Mouse (Mus musculus) embryonic facial prominence, embryonic 13.5 days (tissue): Measurements from ENCODE around the gene Por. TPM values are rescaled to one million over a fixed set of nuclear protein-coding genes. Genes with fewer than 3 reads are reported as not detected.

Experiments used
- ATAC-seq: fragments of 200-750 bp; cut with Nextera tagmentation; 2 replicates; pipeline ENCODE4 v1.8.0; 2017; ENCODE audit warnings: low read depth; ENCODE audit not compliant: insufficient number of reproducible peaks, insufficient read depth, low FRiP score, low TSS enrichment
- H3K27ac ChIP-seq: fragments of 300-500 bp; sonication (generic); 2 replicates; pipeline ENCODE4 v1.5.1; 2015; ENCODE audit warnings: moderate library complexity, mild to moderate bottlenecking, inconsistent platforms
- H3K27me3 ChIP-seq: fragments of 300-500 bp; sonication (generic); 2 replicates; pipeline ENCODE4 v1.6.1; 2015; ENCODE audit warnings: mild to moderate bottlenecking, inconsistent platforms
- H3K36me3 ChIP-seq: fragments of 300-500 bp; sonication (generic); 2 replicates; pipeline ENCODE4 v1.6.1; 2015; ENCODE audit warnings: mild to moderate bottlenecking, inconsistent platforms
- H3K4me1 ChIP-seq: fragments of 300-500 bp; sonication (generic); 2 replicates; pipeline ENCODE4 v1.6.1; 2015; ENCODE audit warnings: inconsistent platforms
- H3K4me2 ChIP-seq: fragments of 300-500 bp; sonication (generic); 2 replicates; pipeline ENCODE4 v1.6.1; 2015; ENCODE audit warnings: moderate library complexity, mild to moderate bottlenecking, inconsistent platforms
- H3K4me3 ChIP-seq: fragments of 300-500 bp; sonication (generic); 2 replicates; pipeline ENCODE4 v1.5.1; 2015; ENCODE audit warnings: mild to moderate bottlenecking, inconsistent platforms
- H3K9ac ChIP-seq: fragments of 300-500 bp; sonication (generic); 2 replicates; pipeline ENCODE4 v1.6.1; 2015; ENCODE audit warnings: mild to moderate bottlenecking, inconsistent platforms
- H3K9me3 ChIP-seq: fragments of 300-500 bp; sonication (generic); 2 replicates; pipeline ENCODE4 v1.6.1; 2016; ENCODE audit warnings: inconsistent platforms
- whole genome bisulfite sequencing: fragments of 180-500 bp; shearing (Covaris S2); methylation state at CpG from one replicate; pipeline ENCODE4 v1.1.7; 2015; ENCODE audit warnings: mixed read lengths; 5-methylcytosine and 5-hydroxymethylcytosine counted together
- polyA plus RNA-seq: library from polyadenylated mRNA; unstranded; fragments of >200 nt; fragmentation: Nextera tagmentation; extraction: Ambion mirVana; gene quantifications from 2 replicates; pipeline ENCODE4 v1.2.1, GENCODE M21; 2015

The Por gene
- polyA plus RNA-seq, 1 experiment from 2014 or later, result 75.0 TPM

DNA sequence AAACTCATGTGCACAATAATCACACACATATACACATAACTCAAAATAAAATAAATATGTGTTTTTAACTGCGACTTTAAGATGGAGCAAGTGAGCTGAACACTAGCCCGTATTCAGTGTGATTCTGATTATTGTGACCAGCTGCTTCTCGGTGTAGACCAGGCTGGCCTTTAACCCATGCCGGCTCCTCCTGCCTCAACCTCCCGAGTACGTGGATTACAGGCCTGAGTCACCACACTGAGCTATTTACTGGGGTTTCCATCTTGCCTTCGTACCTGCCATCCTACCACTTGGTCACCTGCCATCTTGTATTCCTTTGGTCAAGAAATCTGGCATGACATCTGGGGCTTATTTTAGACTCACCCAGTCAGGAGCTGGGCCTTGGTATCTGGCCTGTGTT is 33.6 kb downstream of the Por start:
- Histone ChIP-seq H3K4me2 (no peak overlapping the region), H3K27me3 (no peaks in the 10 kb centered on the region), H3K9me3 (no peaks in the 10 kb centered on the region), H3K4me3 (no peak overlapping the region), H3K27ac (no peak overlapping the region), H3K4me1 (no peaks in the 10 kb centered on the region), H3K9ac (no peak overlapping the region), H3K36me3 (peaks cover 50% of the 10 kb centered on the region)
- ATAC-seq, result no peak
- WGBS, result 86% methylated on average over 7 of the region's 7 CpGs

DNA sequence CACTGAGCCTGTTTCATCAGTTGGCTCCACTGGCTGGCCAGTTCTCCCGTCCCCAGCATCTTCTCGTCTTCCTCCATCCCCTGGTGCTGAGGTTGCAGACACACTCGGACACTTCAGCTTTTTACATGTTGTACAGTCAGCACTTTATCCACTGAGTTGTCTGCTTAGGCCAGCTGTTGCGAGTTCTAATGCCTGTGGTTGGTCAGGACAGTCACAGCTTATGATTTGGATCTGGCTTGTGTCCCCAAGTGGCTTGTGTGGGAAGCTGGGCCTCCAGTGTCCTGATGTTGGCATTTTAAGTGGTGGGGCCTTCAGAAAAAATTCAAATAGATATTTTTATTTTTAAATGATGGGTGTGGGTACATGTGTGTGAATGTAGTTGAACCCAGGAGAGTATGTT is 35.5 kb downstream of the Por start:
- 90% methylated on average over 4 of the region's 4 CpGs for WGBS
- ATAC-seq, result no peak
- Histone ChIP-seq H3K27ac (no peak overlapping the region), H3K9me3 (no peaks in the 10 kb centered on the region), H3K4me2 (no peak overlapping the region), H3K4me1 (no peaks in the 10 kb centered on the region), H3K27me3 (no peaks in the 10 kb centered on the region), H3K9ac (no peak overlapping the region), H3K36me3 (peaks cover 42% of the 10 kb centered on the region), H3K4me3 (no peak overlapping the region)

GRCm38 (mm10) chr5:135707039-135707438 is 37.2 kb downstream of the Por start:
- H3K9ac ChIP-seq, result no peak overlapping the region
- H3K27ac ChIP-seq, result no peak overlapping the region
- ATAC-seq, result no peak
- H3K36me3 ChIP-seq, result peaks cover 36% of the 10 kb centered on the region
- no peaks in the 10 kb centered on the region for H3K9me3 ChIP-seq
- H3K4me1 ChIP-seq, result no peaks in the 10 kb centered on the region
- no peak overlapping the region for H3K4me2 ChIP-seq
- H3K27me3 ChIP-seq, result no peaks in the 10 kb centered on the region
- no peak overlapping the region for H3K4me3 ChIP-seq
- WGBS, result 95% methylated on average over 13 of the region's 13 CpGs

- Histone ChIP-seq H3K27me3 (no peaks in the 10 kb centered on the region), H3K36me3 (peaks cover 36% of the 10 kb centered on the region), H3K27ac (no peak overlapping the region), H3K9ac (no peak overlapping the region), H3K9me3 (no peaks in the 10 kb centered on the region), H3K4me1 (no peaks in the 10 kb centered on the region), H3K4me2 (no peak overlapping the region), H3K4me3 (no peak overlapping the region)
- ATAC-seq, result no peak
- WGBS, result 40% methylated on average over 1 of the region's 1 CpGs
Measured at GRCm38 (mm10) chr5:135707855-135708254, 38.0 kb downstream of the Por start.

GRCm38 (mm10) chr5:135709716-135710115 is 39.9 kb downstream of the Por start:
- no peak overlapping the region for H3K27ac ChIP-seq
- no peak overlapping the region for H3K4me2 ChIP-seq
- peaks cover 29% of the 10 kb centered on the region for H3K36me3 ChIP-seq
- no peak overlapping the region for H3K9ac ChIP-seq
- H3K4me1 ChIP-seq, result peaks cover 7% of the 10 kb centered on the region
- no peak for ATAC-seq
- H3K9me3 ChIP-seq, result no peaks in the 10 kb centered on the region
- H3K27me3 ChIP-seq, result no peaks in the 10 kb centered on the region
- H3K4me3 ChIP-seq, result no peak overlapping the region
- WGBS, result 92% methylated on average over 5 of the region's 5 CpGs

GRCm38 (mm10) chr5:135710599-135711214 is 40.9 kb downstream of the Por start:
- no peak overlapping the region for H3K4me3 ChIP-seq
- no peak overlapping the region for H3K27ac ChIP-seq
- no peak for ATAC-seq
- WGBS, result 85% methylated on average over 7 of the region's 7 CpGs
- H3K27me3 ChIP-seq, result no peaks in the 10 kb centered on the region
- H3K36me3 ChIP-seq, result peaks cover 27% of the 10 kb centered on the region
- H3K9me3 ChIP-seq, result no peaks in the 10 kb centered on the region
- peaks cover 7% of the 10 kb centered on the region for H3K4me1 ChIP-seq
- H3K4me2 ChIP-seq, result no peak overlapping the region
- H3K9ac ChIP-seq, result no peak overlapping the region

DNA sequence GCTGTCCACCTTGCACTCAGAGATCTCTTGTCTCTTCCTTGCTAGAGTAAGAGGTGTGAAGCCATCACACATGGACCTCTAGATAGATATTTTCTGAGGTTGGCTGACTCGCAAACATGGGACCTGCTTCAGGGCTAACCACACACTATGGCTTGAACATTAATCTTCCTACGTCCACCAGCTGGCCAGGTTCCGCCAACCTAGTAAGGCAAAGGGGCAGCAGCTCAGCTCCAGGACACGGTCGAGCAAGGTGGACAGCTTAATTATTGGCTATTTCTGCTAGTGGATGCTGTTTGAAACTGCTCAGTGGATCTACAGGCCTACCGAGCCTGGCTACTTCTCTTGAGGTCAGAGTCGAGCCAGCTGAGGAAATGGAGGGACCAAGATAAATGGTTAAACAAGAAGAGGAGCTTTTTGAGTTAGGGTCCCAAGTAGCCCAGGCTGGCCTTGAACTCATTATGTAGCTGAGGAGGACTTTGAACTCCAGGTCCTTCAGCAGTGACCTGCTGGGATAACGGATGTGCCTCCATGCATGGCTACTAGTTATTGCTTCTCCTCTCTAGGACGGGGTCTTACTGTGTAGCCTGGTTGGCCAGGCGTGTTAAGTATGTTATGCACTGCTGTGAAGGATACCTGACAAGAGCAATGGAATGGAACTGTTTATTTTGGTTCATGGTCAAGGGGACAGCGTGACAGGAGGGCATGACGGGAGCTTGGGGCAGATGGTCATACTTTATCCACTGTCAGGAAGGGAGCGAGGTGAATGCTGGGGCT is 41.9 kb downstream of the Por start:
- Histone ChIP-seq H3K4me3 (no peak overlapping the region), H3K4me2 (no peak overlapping the region), H3K36me3 (peaks cover 35% of the 10 kb centered on the region), H3K27me3 (no peaks in the 10 kb centered on the region), H3K27ac (no peak overlapping the region), H3K4me1 (peaks cover 7% of the 10 kb centered on the region), H3K9ac (no peak overlapping the region), H3K9me3 (no peaks in the 10 kb centered on the region)
- WGBS, result 94% methylated on average over 13 of the region's 13 CpGs
- no peak for ATAC-seq

DNA sequence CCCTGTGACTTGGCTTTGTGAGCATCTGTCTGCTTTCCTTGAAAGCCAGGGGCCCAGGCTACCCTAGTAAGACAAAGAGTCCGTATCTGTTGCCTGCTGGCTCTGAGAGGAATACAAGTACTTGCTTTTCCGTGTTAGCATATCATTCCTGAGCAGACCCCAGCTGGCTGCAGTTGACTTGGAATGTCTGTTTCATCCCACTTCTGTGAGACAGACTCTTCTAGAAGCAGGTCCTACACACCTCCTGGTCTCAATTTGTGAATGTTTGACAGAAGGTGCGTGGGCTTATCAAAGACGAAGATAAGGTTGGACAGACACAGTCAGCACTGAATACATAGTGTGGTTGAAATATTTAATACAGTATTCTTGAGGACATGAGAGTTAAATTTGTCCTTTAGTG is 43.0 kb downstream of the Por start:
- peaks cover 7% of the 10 kb centered on the region for H3K4me1 ChIP-seq

DNA sequence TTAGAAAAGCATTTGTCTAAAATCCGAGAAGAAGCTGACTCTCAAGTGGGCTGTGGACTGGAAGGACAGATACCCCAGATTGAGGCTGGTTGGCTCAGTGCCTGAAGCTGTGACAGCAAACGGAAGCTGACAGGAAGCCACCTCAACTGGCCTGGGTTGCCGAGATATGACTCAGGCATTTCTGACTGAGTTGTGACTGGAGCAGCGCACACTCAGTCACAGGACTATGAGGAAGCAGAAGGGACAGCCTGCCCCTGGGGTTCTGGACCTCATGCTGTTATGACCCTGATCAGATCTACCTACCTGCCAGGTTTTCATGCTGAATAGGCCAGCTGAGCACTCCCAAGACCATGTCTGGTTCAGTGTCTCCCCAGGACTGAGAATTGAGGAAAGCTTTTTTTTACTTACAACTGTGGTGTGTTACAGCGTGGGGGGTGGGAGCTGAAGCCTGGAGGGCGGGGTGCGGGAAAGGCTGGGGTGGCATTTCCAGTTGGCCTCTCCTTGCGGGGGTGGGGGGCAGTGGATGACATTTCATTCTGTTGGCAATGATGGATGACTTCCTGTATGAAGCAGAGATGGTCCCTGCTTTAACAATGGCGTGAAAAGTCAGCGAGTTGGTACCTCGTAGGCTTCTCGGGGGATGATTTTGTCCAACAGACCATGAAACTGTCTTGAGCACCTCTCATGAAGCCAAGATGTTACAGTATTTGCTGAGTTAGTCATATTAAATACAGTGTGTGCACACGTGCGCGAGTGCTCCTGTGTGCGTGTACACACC is 43.8 kb downstream of the Por start:
- H3K9ac ChIP-seq, result no peak overlapping the region
- ATAC-seq, result no peak
- peaks cover 7% of the 10 kb centered on the region for H3K4me1 ChIP-seq
- H3K27ac ChIP-seq, result no peak overlapping the region
- peaks cover 32% of the 10 kb centered on the region for H3K36me3 ChIP-seq
- no peaks in the 10 kb centered on the region for H3K9me3 ChIP-seq
- 78% methylated on average over 16 of the region's 16 CpGs for WGBS
- H3K4me2 ChIP-seq, result no peak overlapping the region
- no peaks in the 10 kb centered on the region for H3K27me3 ChIP-seq
- H3K4me3 ChIP-seq, result no peak overlapping the region

More for the DNA sequence above, 43.0 kb downstream of the Por start:
- Histone ChIP-seq H3K27ac (no peak overlapping the region), H3K27me3 (no peaks in the 10 kb centered on the region), H3K36me3 (peaks cover 35% of the 10 kb centered on the region), H3K4me3 (no peak overlapping the region), H3K9me3 (no peaks in the 10 kb centered on the region), H3K4me2 (no peak overlapping the region), H3K9ac (no peak overlapping the region)
- WGBS, result 83% methylated on average over 4 of the region's 4 CpGs
- ATAC-seq, result no peak

GRCm38 (mm10) chr5:135715624-135716023 is 45.8 kb downstream of the Por start:
- H3K36me3 ChIP-seq, result peaks cover 40% of the 10 kb centered on the region
- 52% methylated on average over 10 of the region's 10 CpGs for WGBS
- no peaks in the 10 kb centered on the region for H3K9me3 ChIP-seq
- no peak overlapping the region for H3K4me2 ChIP-seq
- no peak overlapping the region for H3K9ac ChIP-seq
- H3K27ac ChIP-seq, result no peak overlapping the region
- no peak overlapping the region for H3K4me3 ChIP-seq
- peaks cover 12% of the 10 kb centered on the region for H3K4me1 ChIP-seq
- H3K27me3 ChIP-seq, result no peaks in the 10 kb centered on the region
- no peak for ATAC-seq

DNA sequence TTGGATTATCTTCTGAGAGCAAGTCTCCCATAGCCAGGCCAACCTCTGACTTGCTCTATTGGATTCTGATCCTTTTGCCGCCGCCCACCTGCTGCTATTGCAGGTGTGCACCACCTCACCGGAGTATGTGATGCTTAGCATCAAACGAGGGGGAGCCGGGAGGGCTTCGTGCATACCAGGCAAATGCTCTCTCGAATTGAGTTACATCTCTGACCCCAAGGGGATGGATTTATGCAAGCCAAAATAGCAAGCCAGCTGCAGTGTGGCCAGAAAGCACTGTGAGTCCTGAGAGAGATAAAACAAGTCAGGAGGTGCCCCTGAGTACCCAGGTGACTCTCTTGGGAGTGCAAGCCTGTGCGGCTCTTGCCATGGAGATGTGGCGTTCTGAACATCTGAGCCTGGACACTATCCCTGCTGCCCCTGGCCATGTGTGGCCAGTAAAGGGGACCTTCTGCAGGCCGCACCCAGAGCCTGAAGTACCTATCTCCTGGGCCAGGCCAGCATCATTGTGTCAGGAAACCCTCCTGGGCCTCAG is 49.8 kb downstream of the Por start:
- Histone ChIP-seq H3K9me3 (no peaks in the 10 kb centered on the region), H3K4me3 (no peak overlapping the region), H3K4me2 (no peak overlapping the region), H3K27me3 (no peaks in the 10 kb centered on the region), H3K36me3 (peaks cover 40% of the 10 kb centered on the region), H3K4me1 (peaks cover 19% of the 10 kb centered on the region), H3K27ac (no peak overlapping the region), H3K9ac (no peak overlapping the region)
- no peak for ATAC-seq
- WGBS, result 72% methylated on average over 10 of the region's 10 CpGs
